Mouse (Mus musculus) heart, embryonic 10.5 days (tissue): Measurements from ENCODE around the gene Fyb. TPM values are rescaled to one million over a fixed set of nuclear protein-coding genes. Genes with fewer than 3 reads are reported as not detected.

Source experiments
- DNase-seq: peaks from one replicate; pipeline ENCODE4 v3.0.0-alpha.2; 2017; ENCODE audit warnings: low spot score
- H3K27ac ChIP-seq: fragments of 300-500 bp; sonication (generic); 2 replicates; pipeline ENCODE4 v1.5.1; 2016; ENCODE audit warnings: mild to moderate bottlenecking
- H3K27me3 ChIP-seq: fragments of 300-500 bp; sonication (generic); 2 replicates; pipeline ENCODE4 v1.6.1; 2016; ENCODE audit warnings: mild to moderate bottlenecking; ENCODE audit not compliant: poor library complexity, insufficient read depth, severe bottlenecking
- H3K36me3 ChIP-seq: fragments of 300-500 bp; sonication (generic); 2 replicates; pipeline ENCODE4 v1.6.1; 2016; ENCODE audit warnings: mild to moderate bottlenecking, moderate library complexity
- H3K4me1 ChIP-seq: fragments of 300-500 bp; sonication (generic); 2 replicates; pipeline ENCODE4 v1.6.1; 2016; ENCODE audit warnings: mild to moderate bottlenecking
- H3K4me3 ChIP-seq: fragments of 300-500 bp; sonication (generic); 2 replicates; pipeline ENCODE4 v1.5.1; 2016; ENCODE audit warnings: mild to moderate bottlenecking, moderate library complexity
- H3K9me3 ChIP-seq: fragments of 300-500 bp; sonication (generic); 2 replicates; pipeline ENCODE4 v1.6.1; 2016; ENCODE audit warnings: mild to moderate bottlenecking, moderate library complexity
- WGBS: fragments of 180-500 bp; shearing (Covaris S2); methylation state at CpG from one replicate; pipeline ENCODE4 v1.1.7; 2016; 5-methylcytosine and 5-hydroxymethylcytosine counted together
- polyA plus RNA-seq: library from polyadenylated mRNA; unstranded; fragments of >200 nt; fragmentation: Nextera tagmentation; extraction: Ambion mirVana; gene quantifications from 2 replicates; pipeline ENCODE4 v1.2.1, GENCODE M21; 2016

The Fyb gene
- polyA plus RNA-seq, 1 experiment from 2014 or later: 4.7 TPM

GRCm38 (mm10) chr15:6710341-6710740 is 187.7 kb downstream of the Fyb start:
- no peaks in the 10 kb centered on the region for H3K27me3 ChIP-seq
- no peaks in the 10 kb centered on the region for H3K36me3 ChIP-seq
- WGBS: 77% methylated on average over 7 of the region's 7 CpGs
- no peak for DNase-seq
- H3K27ac ChIP-seq: no peak overlapping the region
- H3K4me1 ChIP-seq: peaks cover 46% of the 10 kb centered on the region
- no peaks in the 10 kb centered on the region for H3K9me3 ChIP-seq
- H3K4me3 ChIP-seq: no peak overlapping the region

- Histone ChIP-seq H3K4me1 (peaks cover 46% of the 10 kb centered on the region), H3K9me3 (no peaks in the 10 kb centered on the region), H3K36me3 (no peaks in the 10 kb centered on the region), H3K4me3 (no peak overlapping the region), H3K27ac (no peak overlapping the region), H3K27me3 (no peaks in the 10 kb centered on the region)
- WGBS: 64% methylated on average over 7 of the region's 7 CpGs
- no peak for DNase-seq
These were observed 188.6 kb downstream of the Fyb start for GRCm38 (mm10) chr15:6711226-6711625.

Other genes with a start within 250 kb of the Fyb start
- gene Dab2, start 223.1 kb upstream of the Fyb start, polyA plus RNA-seq: 37.0 and 45.7 TPM in 2 replicates
- gene C9, start 77.5 kb upstream of the Fyb start, polyA plus RNA-seq: not detected in 2 replicates
- 34.0 and 35.1 TPM in 2 replicates for gene Rictor, start 185.5 kb downstream of the Fyb start, polyA plus RNA-seq